Mouse (Mus musculus): ENCODE data around the gene Pak6. TPM values are rescaled to one million over a fixed set of nuclear protein-coding genes. Genes with fewer than 3 reads are reported as not detected.

Pak6 gene
- polyA plus RNA-seq, 2 experiments = 4.6 to 5.5 TPM

DNA sequence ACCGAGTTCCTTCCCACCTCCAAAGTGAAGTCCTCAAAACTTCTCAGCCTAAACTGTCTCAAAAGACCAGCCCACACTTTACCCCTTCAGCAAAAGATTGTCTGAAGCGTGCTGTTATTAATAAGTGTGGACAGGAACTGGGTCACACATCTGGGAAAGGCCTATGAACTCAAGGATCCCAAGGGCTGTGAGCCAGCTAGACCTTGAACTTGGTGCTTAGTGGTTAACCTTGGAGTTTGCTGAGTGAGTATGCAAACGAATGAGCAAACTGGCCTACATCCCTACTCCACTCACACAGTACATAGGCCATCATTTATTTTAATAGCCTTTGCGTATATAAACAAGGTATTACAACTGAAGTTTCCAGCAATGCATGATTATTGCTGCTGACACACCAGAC is 62.4 kb downstream of the Pak6 start:
- Histone ChIP-seq H3K4me2 (replicated peaks; ENCODE audit: low read depth, low read length, severe bottlenecking) (no peak overlapping the region), H3K9me3 (ENCODE audit: control insufficient read depth, low read length) (no peaks in the 10 kb centered on the region), H3K27me3 (ENCODE audit: control insufficient read depth, insufficient read depth, low read length) (0 out of 2 replicates have a peak, but pooled peaks cover 4% of the 10 kb centered on the region), H3K9ac (ENCODE audit: low read depth, low read length, severe bottlenecking) (no peak overlapping the region), H3K4me1 (ENCODE audit: control insufficient read depth, insufficient read depth, low read length) (peaks cover 10% of the 10 kb centered on the region), H3K36me3 (ENCODE audit: control insufficient read depth, insufficient read depth, low read length) (no peaks in the 10 kb centered on the region), H3K27ac (replicated peaks; ENCODE audit: low read depth, low read length) (no peak overlapping the region), H3K4me3 (replicated peaks; ENCODE audit: low read length) (no peak overlapping the region)
- no peak for DNase-seq (ENCODE audit: low spot score)
- 80% methylated on average over 4 of the region's 4 CpGs for WGBS
- TF ChIP-seq POLR2A (IDR thresholded peaks at IDR 0.05; ENCODE audit: borderline replicate concordance, extremely low read depth, insufficient read depth, insufficient read length) = no peak
- no peak for ATAC-seq (ENCODE audit: low FRiP score, low read depth)

DNA sequence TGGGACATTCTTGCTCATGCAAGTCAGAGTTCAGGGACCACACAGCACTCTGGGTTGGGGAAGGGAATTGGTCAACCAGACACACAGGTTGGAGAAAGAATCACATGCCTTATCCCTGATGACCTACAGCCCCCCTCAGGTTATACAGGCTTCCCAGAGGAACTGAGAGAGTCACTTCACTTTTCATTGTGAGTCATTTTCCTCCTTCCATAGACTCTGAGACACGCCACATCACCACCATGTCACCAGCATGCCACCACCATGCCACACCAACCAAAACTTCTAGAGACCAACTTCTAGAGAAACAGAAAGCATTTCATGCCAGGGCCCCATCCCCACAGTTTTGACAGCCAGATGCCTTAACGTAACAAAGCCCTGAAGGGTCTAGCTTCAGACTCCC is 63.8 kb downstream of the Pak6 start:
- H3K4me1 ChIP-seq (ENCODE audit: control insufficient read depth, insufficient read depth, low read length) = peaks cover 10% of the 10 kb centered on the region
- ATAC-seq (ENCODE audit: low FRiP score, low read depth) (no peak), DNase-seq (ENCODE audit: low spot score) (no peak)
- H3K4me2 ChIP-seq (replicated peaks; ENCODE audit: low read depth, low read length, severe bottlenecking) = no peak overlapping the region
- H3K9ac ChIP-seq (ENCODE audit: low read depth, low read length, severe bottlenecking) = no peak overlapping the region
- TF ChIP-seq POLR2A (IDR thresholded peaks at IDR 0.05; ENCODE audit: borderline replicate concordance, extremely low read depth, insufficient read depth, insufficient read length) = no peak
- H3K36me3 ChIP-seq (ENCODE audit: control insufficient read depth, insufficient read depth, low read length) = no peaks in the 10 kb centered on the region
- H3K4me3 ChIP-seq (replicated peaks; ENCODE audit: low read length) = no peak overlapping the region
- no peak overlapping the region for H3K27ac ChIP-seq (replicated peaks; ENCODE audit: low read depth, low read length)
- H3K27me3 ChIP-seq (ENCODE audit: control insufficient read depth, insufficient read depth, low read length) = 0 out of 2 replicates have a peak, but pooled peaks cover 4% of the 10 kb centered on the region
- H3K9me3 ChIP-seq (ENCODE audit: control insufficient read depth, low read length) = no peaks in the 10 kb centered on the region
- 79% methylated on average over 2 of the region's 2 CpGs for WGBS

DNA sequence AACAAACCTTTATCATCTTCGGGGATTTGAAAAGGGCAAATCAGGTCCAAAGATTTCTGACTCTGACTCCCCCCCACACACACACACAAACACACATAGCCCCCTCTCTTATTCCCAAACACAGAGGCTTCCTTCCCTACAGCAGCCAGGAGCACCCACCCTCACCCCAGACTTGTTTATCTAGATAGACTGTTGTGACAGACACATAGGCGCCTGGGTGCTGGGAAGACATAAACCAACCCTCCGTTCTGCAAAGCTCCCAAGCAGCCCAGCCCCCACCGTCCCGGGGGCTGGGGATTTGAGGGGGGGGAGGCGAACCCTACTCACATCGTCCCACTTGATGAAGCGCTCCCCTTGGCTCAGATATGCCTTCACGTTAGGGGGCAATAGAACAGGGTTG is 64.8 kb downstream of the Pak6 start:
- TF ChIP-seq POLR2A (IDR thresholded peaks at IDR 0.05; ENCODE audit: borderline replicate concordance, extremely low read depth, insufficient read depth, insufficient read length) = no peak
- DNase-seq (ENCODE audit: low spot score) = no peak
- H3K27me3 ChIP-seq (ENCODE audit: control insufficient read depth, insufficient read depth, low read length) = 0 out of 2 replicates have a peak, but pooled peaks cover 4% of the 10 kb centered on the region
- no peak overlapping the region; the same call in 1 of the 2 replicates for H3K9ac ChIP-seq (ENCODE audit: low read depth, low read length, severe bottlenecking)
- H3K36me3 ChIP-seq (ENCODE audit: control insufficient read depth, insufficient read depth, low read length) = no peaks in the 10 kb centered on the region
- H3K4me2 ChIP-seq (replicated peaks; ENCODE audit: low read depth, low read length, severe bottlenecking) = 0 out of 2 replicates have a peak overlapping the region, but pooled peaks have one; percentile 5
- no peaks in the 10 kb centered on the region for H3K9me3 ChIP-seq (ENCODE audit: control insufficient read depth, low read length)
- no peak overlapping the region for H3K27ac ChIP-seq (replicated peaks; ENCODE audit: low read depth, low read length)
- H3K4me1 ChIP-seq (ENCODE audit: control insufficient read depth, insufficient read depth, low read length) = peaks cover 10% of the 10 kb centered on the region
- 26% methylated on average over 9 of the region's 9 CpGs for WGBS
- no peak for ATAC-seq (ENCODE audit: low FRiP score, low read depth)
- H3K4me3 ChIP-seq (replicated peaks; ENCODE audit: low read length) = no peak overlapping the region

DNA sequence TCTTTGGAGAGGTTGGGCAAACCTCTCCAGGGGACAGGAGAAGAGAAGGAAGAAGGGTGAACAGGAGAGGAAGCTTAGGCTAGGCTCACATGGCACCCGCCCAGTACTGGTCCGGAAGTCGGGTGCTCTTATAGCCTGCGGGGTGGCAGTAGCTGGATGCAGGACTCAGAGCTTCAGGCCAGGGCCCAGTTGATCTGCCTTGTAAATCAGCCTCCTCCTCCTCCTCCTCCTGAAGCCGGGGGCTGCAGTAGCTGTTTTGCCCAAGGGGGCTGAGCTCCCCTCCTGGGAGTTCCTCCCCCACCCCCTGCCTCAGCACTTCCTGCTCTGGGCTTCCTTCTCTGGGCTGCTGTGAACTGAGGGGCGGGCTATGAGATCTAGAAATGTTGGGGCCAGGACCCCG is 65.2 kb downstream of the Pak6 start, which contains the start of gene Plcb2:
Gene Plcb2 (minus strand): TSS at position 102 of the 400 bp plus-strand sequence.
- no peak for TF ChIP-seq POLR2A (IDR thresholded peaks at IDR 0.05; ENCODE audit: borderline replicate concordance, extremely low read depth, insufficient read depth, insufficient read length)
- H3K27me3 ChIP-seq (ENCODE audit: control insufficient read depth, insufficient read depth, low read length) = 0 out of 2 replicates have a peak, but pooled peaks cover 4% of the 10 kb centered on the region
- no peaks in the 10 kb centered on the region for H3K9me3 ChIP-seq (ENCODE audit: control insufficient read depth, low read length)
- 16% methylated on average over 6 of the region's 7 CpGs for WGBS
- H3K4me1 ChIP-seq (ENCODE audit: control insufficient read depth, insufficient read depth, low read length) = peaks cover 10% of the 10 kb centered on the region
- no peak within 1 kb of the TSS; the same call in 1 of the 2 replicates for H3K9ac ChIP-seq (ENCODE audit: low read depth, low read length, severe bottlenecking)
- H3K4me2 ChIP-seq (replicated peaks; ENCODE audit: low read depth, low read length, severe bottlenecking) = 0 out of 2 replicates have a peak within 1 kb of the TSS, but pooled peaks have one; percentile 5
- no peak within 1 kb of the TSS for H3K27ac ChIP-seq (replicated peaks; ENCODE audit: low read depth, low read length)
- H3K36me3 ChIP-seq (ENCODE audit: control insufficient read depth, insufficient read depth, low read length) = no peaks in the 10 kb centered on the region
- DNase-seq (ENCODE audit: low spot score) (no peak), ATAC-seq (ENCODE audit: low FRiP score, low read depth) (no peak)
- H3K4me3 ChIP-seq (replicated peaks; ENCODE audit: low read length) = no peak within 1 kb of the TSS

DNA sequence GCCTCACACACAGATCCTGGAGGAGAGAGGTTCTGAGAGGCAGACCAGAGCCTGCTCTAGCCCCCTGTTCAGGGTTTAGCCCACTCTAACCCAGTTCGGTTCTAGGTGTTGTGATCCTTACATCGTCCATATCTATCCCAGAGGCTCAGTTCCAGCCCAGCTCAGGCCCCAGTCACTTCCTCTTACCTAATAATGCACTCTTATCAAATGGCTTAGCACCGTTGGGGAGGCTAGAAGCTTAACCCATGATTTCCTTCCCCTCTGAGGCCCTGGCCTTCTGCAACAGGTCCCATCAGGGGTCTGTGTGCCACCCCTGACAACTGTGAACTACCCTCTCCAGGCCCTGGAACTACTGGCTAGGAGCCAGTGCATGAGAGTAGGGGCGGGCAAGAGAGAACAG is 66.1 kb downstream of the Pak6 start:
- no peak for TF ChIP-seq POLR2A (IDR thresholded peaks at IDR 0.05; ENCODE audit: borderline replicate concordance, extremely low read depth, insufficient read depth, insufficient read length)
- Histone ChIP-seq H3K9me3 (ENCODE audit: control insufficient read depth, low read length) (no peaks in the 10 kb centered on the region), H3K36me3 (ENCODE audit: control insufficient read depth, insufficient read depth, low read length) (no peaks in the 10 kb centered on the region), H3K4me1 (ENCODE audit: control insufficient read depth, insufficient read depth, low read length) (peaks cover 10% of the 10 kb centered on the region), H3K9ac (ENCODE audit: low read depth, low read length, severe bottlenecking) (no peak overlapping the region), H3K27ac (replicated peaks; ENCODE audit: low read depth, low read length) (no peak overlapping the region), H3K4me2 (replicated peaks; ENCODE audit: low read depth, low read length, severe bottlenecking) (no peak overlapping the region), H3K27me3 (ENCODE audit: control insufficient read depth, insufficient read depth, low read length) (0 out of 2 replicates have a peak, but pooled peaks cover 4% of the 10 kb centered on the region), H3K4me3 (replicated peaks; ENCODE audit: low read length) (no peak overlapping the region)
- 45% methylated on average over 4 of the region's 4 CpGs for WGBS
- ATAC-seq (ENCODE audit: low FRiP score, low read depth) = no peak
- no peak for DNase-seq (ENCODE audit: low spot score)
